Mouse (Mus musculus): ENCODE results near the gene Jarid2. TPM values are rescaled to one million over a fixed set of nuclear protein-coding genes. Genes with fewer than 3 reads are reported as not detected.
"Not testable (repeated sequence)": the region's sequence is repeated elsewhere in the genome, so short reads cannot be mapped to it uniquely, and the experiment has no call there.

Jarid2 gene
- polyA plus RNA-seq, 1 experiment from 2014 or later, result 39.8 TPM

DNA sequence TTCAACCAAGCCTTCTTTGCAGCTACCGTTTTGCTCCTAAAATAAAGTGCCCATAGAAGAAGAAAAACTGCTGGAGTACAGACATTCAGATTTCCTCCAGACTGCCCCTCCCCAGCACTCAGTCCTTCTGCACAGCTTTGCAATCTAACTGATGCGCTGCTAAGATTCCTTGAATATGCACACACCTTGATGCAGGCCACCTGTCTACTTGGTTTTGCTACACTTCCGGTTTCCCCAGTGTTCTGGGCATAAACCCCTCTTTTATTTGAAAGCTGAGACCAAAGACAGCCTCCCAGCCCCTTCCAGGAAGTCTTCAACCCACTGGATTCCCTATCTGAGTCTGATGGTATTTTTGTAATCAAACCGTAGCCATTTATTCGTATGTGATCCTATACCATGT lies 18.2 kb upstream of the Jarid2 start:
- Histone ChIP-seq H3K9ac (no peak overlapping the region), H3K4me1 (peaks cover 14% of the 10 kb centered on the region; the same call in 1 of the 2 replicates), H3K4me3 (replicated peaks) (no peak overlapping the region), H3K36me3 (no peaks in the 10 kb centered on the region), H3K4me2 (no peak overlapping the region), H3K27ac (no peak overlapping the region), H3K27me3 (no peaks in the 10 kb centered on the region), H3K9me3 (replicated peaks) (no peaks in the 10 kb centered on the region)
- no peak for ATAC-seq (replicated peaks; ENCODE audit: low FRiP score)
- 51% methylated on average over 5 of the region's 5 CpGs for whole genome bisulfite sequencing

DNA sequence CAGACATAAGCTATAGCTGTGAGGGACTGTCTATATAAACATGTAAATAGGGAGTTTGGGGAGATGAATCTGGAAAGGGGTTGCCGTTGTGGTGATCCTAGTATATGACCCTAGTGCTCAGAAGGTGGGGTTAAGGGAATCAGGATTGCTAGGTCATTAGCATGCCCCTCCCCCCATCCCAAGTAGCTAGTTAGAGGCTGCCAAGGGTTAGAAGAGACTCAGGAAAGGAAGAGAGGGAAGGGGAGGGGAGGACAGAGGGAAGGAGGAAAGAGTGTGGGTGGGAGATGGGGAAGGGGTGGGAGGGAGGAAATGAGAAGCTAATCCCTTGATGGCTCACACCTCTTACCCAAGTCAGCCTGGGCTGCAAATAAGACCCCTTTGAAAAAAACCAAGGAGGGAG lies 17.4 kb upstream of the Jarid2 start:
- Histone ChIP-seq H3K4me1 (peaks cover 14% of the 10 kb centered on the region; the same call in 1 of the 2 replicates), H3K9me3 (replicated peaks) (no peaks in the 10 kb centered on the region), H3K4me3 (replicated peaks) (no peak overlapping the region), H3K27ac (no peak overlapping the region), H3K27me3 (no peaks in the 10 kb centered on the region), H3K36me3 (no peaks in the 10 kb centered on the region), H3K9ac (no peak overlapping the region), H3K4me2 (no peak overlapping the region)
- WGBS, result 10% methylated on average over 1 of the region's 1 CpGs
- ATAC-seq (replicated peaks; ENCODE audit: low FRiP score), result no peak

DNA sequence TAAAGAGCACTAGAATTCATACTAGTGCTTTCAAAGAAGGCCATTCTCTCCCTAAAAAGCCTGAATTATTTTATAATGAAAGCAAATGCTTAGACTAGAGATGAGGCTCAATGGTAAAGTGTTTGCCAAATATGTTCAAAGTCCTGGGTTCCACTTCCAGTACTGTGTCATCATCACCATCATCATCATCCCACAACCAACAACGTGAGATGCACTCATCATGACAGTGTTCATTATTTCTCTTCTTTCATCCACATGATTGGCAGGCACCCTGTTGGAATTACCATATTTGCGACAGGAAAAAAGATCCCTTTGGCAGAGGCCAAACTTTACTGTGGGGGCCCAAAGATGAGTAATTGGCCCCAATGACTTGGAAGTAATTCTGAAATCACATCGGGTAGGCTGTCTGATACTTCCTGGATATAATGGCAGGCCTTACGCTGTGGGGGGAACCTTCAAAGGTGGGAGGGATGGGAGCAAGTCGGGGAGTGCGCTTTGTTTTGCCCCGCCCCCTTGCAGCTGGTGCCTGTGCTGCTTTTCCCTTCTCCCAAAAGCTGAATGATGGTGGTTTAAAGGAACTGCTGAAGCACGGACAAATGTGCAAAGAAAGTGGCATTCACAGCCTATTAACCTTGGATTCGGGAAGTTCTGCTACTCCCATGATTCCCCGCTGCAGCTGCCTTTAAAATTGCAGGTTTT lies 13.9 kb upstream of the Jarid2 start:
- Histone ChIP-seq H3K9ac (no peak overlapping the region), H3K4me2 (peak overlapping the region; percentile 29; the same call in 1 of the 2 replicates), H3K27me3 (no peaks in the 10 kb centered on the region), H3K4me3 (replicated peaks) (no peak overlapping the region), H3K9me3 (replicated peaks) (no peaks in the 10 kb centered on the region), H3K27ac (no peak overlapping the region), H3K36me3 (no peaks in the 10 kb centered on the region), H3K4me1 (peaks cover 14% of the 10 kb centered on the region; the same call in 1 of the 2 replicates)
- ATAC-seq (replicated peaks; ENCODE audit: low FRiP score), result no peak
- WGBS, result 29% methylated on average over 10 of the region's 10 CpGs

DNA sequence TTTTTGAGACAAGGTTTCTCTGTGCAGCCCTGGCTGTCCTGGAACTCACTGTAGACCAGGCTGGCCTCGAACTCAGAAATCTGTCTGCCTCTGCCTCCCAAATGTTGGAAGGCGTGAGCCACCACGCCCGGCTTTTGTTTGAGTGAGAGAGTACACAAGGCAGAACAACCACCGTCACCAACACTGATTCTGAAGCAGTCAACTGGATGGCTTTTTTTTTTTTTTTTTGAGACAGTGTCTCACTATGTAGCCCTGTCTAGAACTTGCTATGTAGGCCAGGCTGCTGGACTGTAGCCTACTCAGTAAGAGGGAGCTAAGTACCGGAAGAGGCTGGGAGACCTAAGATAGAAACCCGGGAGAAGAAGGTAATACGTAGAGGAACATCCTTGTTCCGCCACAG lies 11.4 kb upstream of the Jarid2 start:
- Histone ChIP-seq H3K4me1 (peaks cover 4% of the 10 kb centered on the region; the same call in 1 of the 2 replicates), H3K27me3 (no peaks in the 10 kb centered on the region), H3K36me3 (no peaks in the 10 kb centered on the region), H3K9me3 (replicated peaks) (no peaks in the 10 kb centered on the region), H3K4me3 (replicated peaks) (no peak overlapping the region), H3K4me2 (no peak overlapping the region), H3K27ac (no peak overlapping the region), H3K9ac (no peak overlapping the region)
- no peak for ATAC-seq (replicated peaks; ENCODE audit: low FRiP score)
- 92% methylated on average over 9 of the region's 9 CpGs for WGBS

DNA sequence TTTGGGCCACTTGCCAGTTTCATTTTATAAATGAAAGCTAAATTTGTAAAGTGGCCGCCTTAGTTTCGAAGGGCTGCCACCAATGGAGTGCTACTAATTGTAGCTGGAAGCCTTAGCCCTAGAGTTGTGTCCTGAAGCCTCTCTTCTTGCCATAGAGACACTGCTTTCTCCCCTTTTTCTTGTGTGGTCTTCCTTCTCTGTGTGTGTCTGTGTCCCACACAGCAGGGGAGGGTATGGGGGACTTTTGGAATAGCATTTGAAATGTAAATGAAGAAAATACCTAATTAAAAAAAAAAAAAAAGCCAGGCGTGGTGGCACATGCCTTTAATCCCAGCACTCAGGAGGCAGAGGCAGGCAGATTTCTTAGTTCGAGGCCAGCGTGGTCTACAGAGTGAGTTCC lies 10.8 kb upstream of the Jarid2 start:
- not testable (repeated sequence) for H3K9ac ChIP-seq; H3K4me2 ChIP-seq; H3K4me1 ChIP-seq; H3K9me3 ChIP-seq (replicated peaks); H3K36me3 ChIP-seq; H3K27me3 ChIP-seq; ATAC-seq (replicated peaks; ENCODE audit: low FRiP score); H3K4me3 ChIP-seq (replicated peaks); H3K27ac ChIP-seq
- WGBS, result 96% methylated on average over 5 of the region's 5 CpGs

DNA sequence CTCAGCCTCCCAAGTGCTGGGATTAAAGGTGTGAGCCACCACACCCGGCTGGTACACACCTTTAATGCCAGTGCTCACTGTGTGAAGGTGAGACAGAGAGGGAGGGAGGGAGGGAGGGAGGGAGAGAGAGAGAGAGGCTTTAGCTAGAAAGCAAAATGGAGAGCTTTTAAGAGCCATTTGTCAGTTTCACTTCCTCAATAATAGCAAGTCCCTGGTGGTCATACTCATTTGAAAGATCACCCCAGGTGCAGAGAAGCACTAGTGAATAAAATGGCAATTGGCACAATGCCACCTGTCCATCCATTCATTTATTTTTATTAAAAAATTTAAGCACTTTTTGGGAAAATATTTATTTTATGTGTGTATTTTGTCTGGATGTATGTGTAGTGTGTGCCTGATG lies 9.2 kb upstream of the Jarid2 start:
- H3K27ac ChIP-seq, result no peak overlapping the region
- WGBS, result 58% methylated on average over 1 of the region's 1 CpGs
- ATAC-seq (replicated peaks; ENCODE audit: low FRiP score), result no peak
- H3K4me3 ChIP-seq (replicated peaks), result no peak overlapping the region
- H3K36me3 ChIP-seq, result no peaks in the 10 kb centered on the region
- no peak overlapping the region for H3K9ac ChIP-seq
- no peaks in the 10 kb centered on the region for H3K27me3 ChIP-seq
- H3K9me3 ChIP-seq (replicated peaks), result no peaks in the 10 kb centered on the region
- H3K4me2 ChIP-seq, result no peak overlapping the region
- peaks cover 4% of the 10 kb centered on the region; the same call in 1 of the 2 replicates for H3K4me1 ChIP-seq

DNA sequence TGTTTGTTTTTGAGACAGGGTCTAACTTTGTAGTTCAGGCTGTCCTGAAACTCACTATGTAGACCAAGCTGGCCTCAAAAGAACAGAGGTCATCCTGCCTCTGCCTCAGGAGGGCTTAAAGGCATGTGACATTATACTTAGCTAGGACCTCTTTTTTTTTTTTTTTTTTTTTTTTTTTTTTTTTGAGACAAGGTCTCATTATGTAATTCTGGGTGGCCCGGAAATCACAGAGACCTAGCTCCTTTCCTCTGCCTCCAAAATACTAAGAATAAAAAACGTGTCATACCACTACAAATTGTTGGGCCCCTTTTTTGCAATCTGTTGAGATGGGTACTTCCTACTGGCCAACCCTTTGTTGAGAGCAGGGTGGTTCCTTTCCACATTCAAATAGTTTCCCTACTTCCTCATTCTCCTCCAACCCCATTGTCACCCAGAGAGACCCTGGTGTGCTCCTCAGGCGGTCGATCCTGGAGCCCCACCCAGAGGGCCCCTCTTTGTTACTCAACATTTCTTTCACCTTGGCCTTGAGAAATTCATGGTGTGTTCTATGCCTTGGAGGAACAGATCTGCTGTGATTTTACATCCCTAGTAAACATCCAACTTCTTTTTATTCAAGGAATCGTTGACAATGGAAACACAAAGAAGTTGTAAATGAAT lies 7.3 kb upstream of the Jarid2 start:
- 79% methylated on average over 5 of the region's 5 CpGs for WGBS

DNA sequence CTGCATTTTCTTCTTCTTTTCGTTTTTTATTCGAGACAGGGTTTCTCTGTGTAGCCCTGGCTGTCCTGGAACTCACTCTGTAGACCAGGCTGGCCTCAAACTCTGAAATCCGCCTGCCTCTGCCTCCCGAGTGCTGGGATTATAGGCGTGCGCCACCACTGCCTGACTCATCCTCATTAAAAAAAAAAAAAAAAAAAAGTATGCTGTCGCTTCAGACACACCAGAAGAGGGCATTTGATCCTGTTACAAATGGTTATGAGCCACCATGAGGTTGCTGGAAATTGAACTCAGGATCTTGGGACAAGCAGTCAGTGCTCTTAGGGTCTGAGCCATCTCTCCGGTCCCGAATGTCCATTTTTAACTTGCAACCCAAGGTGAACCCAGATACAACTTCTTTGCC lies 5.8 kb upstream of the Jarid2 start:
- not testable (repeated sequence) for H3K4me3 ChIP-seq (replicated peaks); ATAC-seq (replicated peaks; ENCODE audit: low FRiP score); H3K27ac ChIP-seq; H3K9me3 ChIP-seq (replicated peaks); H3K36me3 ChIP-seq; H3K9ac ChIP-seq; H3K4me2 ChIP-seq; H3K4me1 ChIP-seq; H3K27me3 ChIP-seq
- WGBS, result 93% methylated on average over 9 of the region's 9 CpGs

More for the DNA sequence above, 7.3 kb upstream of the Jarid2 start:
- Histone ChIP-seq H3K4me3 (replicated peaks) (no peak overlapping the region), H3K9me3 (replicated peaks) (no peaks in the 10 kb centered on the region), H3K36me3 (no peaks in the 10 kb centered on the region), H3K9ac (no peak overlapping the region), H3K27ac (no peak overlapping the region), H3K27me3 (no peaks in the 10 kb centered on the region), H3K4me2 (no peak overlapping the region), H3K4me1 (no peaks in the 10 kb centered on the region)
- no peak for ATAC-seq (replicated peaks; ENCODE audit: low FRiP score)

DNA sequence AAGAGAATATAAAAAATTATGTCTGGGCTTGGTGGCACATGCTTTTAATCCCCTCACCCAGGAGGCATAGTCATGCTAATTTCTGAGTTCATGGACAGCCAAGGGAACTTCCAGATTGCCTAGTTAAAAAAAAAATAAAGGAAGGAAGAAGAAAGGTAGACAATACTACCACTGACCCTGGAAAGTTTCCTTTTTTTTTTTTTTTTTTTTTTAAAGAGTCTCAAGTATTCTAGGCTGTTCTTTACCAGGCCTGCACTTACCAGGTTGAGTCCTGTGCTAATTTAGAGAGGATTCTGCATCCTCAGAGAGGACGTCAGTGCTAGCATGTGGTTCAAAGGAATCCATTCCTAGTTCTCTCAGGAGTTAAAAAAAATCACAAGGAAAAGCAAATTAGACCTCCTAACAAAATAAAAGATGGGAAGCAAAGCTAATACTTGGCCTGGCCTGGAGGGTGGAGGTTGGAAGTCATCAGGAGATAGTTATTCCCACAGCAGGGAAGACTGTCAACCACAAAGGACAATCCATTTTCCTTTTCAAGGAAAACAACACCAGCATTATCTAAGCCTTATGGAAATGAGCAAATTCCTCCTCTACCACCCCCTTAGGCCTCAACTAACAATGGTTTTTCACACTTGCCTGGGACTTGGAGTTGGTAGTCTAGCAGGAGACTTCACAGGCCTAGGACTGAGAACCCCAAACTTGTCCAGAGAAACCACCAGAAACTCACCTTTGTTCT lies 961 bp upstream of the Jarid2 start:
- Histone ChIP-seq H3K4me2 (no peak overlapping the region), H3K9me3 (replicated peaks) (no peaks in the 10 kb centered on the region), H3K4me3 (replicated peaks) (no peak overlapping the region), H3K9ac (no peak overlapping the region), H3K27me3 (no peaks in the 10 kb centered on the region), H3K27ac (no peak overlapping the region), H3K36me3 (no peaks in the 10 kb centered on the region), H3K4me1 (peaks cover 6% of the 10 kb centered on the region)
- 87% methylated on average over 1 of the region's 1 CpGs for WGBS
- ATAC-seq (replicated peaks; ENCODE audit: low FRiP score), result no peak

DNA sequence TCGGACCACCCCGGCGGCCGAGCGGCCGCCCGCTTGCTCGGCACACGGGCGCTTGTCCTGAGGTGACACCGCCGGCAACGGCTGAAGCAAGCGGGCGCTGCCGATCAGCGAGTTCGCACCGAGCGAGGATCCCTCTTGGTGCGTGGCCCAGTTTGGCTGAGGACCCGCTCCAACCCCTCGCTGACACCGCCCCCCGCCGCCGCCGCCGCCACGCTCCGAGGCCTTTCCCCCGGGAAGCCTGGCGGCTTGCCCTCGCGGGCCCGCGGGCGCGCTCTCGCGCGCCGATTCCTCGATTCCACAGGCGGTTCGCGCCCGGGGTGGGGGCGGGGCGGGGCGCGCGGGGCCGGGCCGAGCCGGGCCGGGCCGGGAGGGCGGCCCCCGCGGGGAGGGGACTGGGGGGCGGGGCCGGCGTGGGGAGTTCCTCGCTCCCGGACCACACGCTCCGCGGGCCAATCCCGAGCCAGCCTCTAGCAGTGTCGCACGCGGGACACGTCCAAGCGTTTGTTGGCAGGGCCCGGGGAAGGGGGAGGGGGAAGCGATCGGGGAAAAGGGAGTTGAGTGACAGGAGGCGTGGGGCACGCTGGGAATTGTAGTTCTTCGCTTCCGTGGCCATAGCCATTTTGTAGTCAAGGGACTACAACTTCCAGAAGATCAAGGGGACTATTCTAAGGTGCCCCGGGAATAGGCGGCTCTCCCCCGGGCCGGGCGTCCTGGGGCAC lies 1.0 kb downstream of the Jarid2 start:
- Histone ChIP-seq H3K36me3 (no peaks in the 10 kb centered on the region), H3K4me3 (replicated peaks) (peak overlapping the region; percentile 85), H3K9ac (peak overlapping the region; percentile 80), H3K4me1 (peaks cover 21% of the 10 kb centered on the region), H3K27ac (peak overlapping the region; percentile 99), H3K27me3 (no peaks in the 10 kb centered on the region), H3K4me2 (peak overlapping the region; percentile 92), H3K9me3 (replicated peaks) (no peaks in the 10 kb centered on the region)
- peak; percentile 96 for ATAC-seq (replicated peaks; ENCODE audit: low FRiP score)
- under 1% methylated on average over 58 of the region's 87 CpGs for whole genome bisulfite sequencing

DNA sequence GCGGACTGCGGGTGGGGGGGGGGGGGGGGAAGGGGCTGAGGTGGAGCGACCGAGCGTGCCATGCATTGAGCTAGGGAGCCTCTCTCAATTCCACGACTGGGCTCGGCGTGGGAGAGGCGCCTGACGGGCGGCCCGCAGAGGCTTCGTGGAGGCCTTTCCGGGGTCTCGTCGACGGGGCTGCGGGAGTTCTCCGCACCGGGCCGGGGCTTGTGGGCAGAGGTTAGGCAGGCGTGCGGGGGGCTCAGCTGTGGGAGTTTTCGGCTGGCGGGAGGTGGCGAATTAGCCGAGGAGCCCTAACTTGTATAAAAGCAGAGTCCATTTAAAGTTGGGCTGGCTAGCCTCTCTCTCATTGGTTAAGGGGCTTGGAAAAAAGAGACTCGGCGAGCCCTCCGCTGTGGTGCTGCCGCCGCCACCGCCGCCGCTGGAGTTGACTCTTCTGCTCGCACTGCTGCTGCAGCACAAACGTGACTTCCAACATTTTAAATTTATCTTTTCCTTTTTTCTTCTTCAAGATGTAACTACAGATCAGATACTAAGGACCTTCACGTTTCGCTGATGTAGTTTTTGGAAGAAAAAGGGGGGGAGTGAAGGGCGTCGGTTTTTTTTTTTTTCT lies 1.8 kb downstream of the Jarid2 start:
- H3K4me1 ChIP-seq, result peaks cover 27% of the 10 kb centered on the region
- 0% methylated on average over 38 of the region's 41 CpGs for WGBS
- H3K9ac ChIP-seq, result peak overlapping the region; percentile 80
- H3K27me3 ChIP-seq, result no peaks in the 10 kb centered on the region
- H3K4me3 ChIP-seq (replicated peaks), result peak overlapping the region; percentile 85
- no peaks in the 10 kb centered on the region for H3K36me3 ChIP-seq
- H3K4me2 ChIP-seq, result peak overlapping the region; percentile 68
- no peaks in the 10 kb centered on the region for H3K9me3 ChIP-seq (replicated peaks)
- peak; percentile 79 for ATAC-seq (replicated peaks; ENCODE audit: low FRiP score)
- peak overlapping the region; percentile 99 for H3K27ac ChIP-seq
